Mouse (Mus musculus): ENCODE data around the gene Aig1. TPM values are rescaled to one million over a fixed set of nuclear protein-coding genes. Genes with fewer than 3 reads are reported as not detected.

Gene Aig1
- polyA plus RNA-seq, 1 experiment from 2014 or later: 37.5 TPM

DNA sequence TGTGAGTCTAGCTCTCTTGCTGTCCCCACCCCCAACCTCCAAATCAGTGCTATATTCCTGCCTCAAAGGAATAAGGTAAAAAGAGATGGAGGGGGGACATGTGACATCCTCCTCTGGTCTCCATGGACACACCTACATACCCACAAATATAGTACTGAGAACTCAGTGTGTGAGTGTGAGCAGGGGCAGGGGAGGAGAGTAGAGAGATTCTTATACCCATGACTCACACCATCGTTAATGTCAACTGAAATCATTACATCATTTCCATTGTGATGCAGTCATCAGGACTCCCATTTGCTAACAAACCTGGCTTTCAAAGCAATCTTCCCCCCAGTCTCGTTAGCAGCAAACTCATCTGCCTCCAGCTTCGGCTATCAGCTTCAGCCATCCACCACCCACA is 92.8 kb downstream of the Aig1 start:
- Histone ChIP-seq H3K4me3 (ENCODE audit: low read depth, low read length) (no peak overlapping the region), H3K4me2 (replicated peaks; ENCODE audit: low read depth, low read length) (no peak overlapping the region), H3K9ac (ENCODE audit: low read depth, low read length) (no peak overlapping the region), H3K9me3 (ENCODE audit: control insufficient read depth, low read length) (no peaks in the 10 kb centered on the region), H3K27ac (ENCODE audit: low read depth, low read length) (no peak overlapping the region), H3K36me3 (ENCODE audit: control insufficient read depth, insufficient read depth, low read length) (no peaks in the 10 kb centered on the region), H3K27me3 (ENCODE audit: control insufficient read depth, insufficient read depth, low read length) (no peaks in the 10 kb centered on the region), H3K4me1 (replicated peaks; ENCODE audit: control insufficient read depth, insufficient read depth, low read length) (no peaks in the 10 kb centered on the region)
- DNase-seq (ENCODE audit: low spot score): no peak
- WGBS: 86% methylated on average over 3 of the region's 3 CpGs
- ATAC-seq (ENCODE audit: low FRiP score): no peak

DNA sequence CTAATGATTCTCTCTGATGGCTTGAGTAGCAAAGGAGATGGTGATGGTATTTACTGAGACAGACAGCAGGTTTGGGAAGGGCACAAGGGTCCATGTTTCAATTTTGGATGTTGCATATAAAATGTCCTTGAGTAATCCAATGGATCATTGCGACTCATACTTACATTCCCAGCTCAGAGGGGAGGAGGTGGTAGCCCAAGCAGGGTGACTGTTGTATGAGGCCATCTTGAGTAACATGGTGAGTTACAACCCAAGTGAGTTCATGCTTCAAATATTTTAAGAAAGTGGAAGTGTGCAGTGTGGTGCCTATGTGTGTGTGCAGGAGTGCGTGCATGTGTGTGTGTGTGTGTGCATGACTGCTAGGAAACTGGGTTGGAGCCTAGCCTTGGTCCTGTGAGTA is 93.4 kb downstream of the Aig1 start:
- no peak overlapping the region for H3K4me2 ChIP-seq (replicated peaks; ENCODE audit: low read depth, low read length)
- WGBS: 95% methylated on average over 2 of the region's 2 CpGs
- no peaks in the 10 kb centered on the region for H3K4me1 ChIP-seq (replicated peaks; ENCODE audit: control insufficient read depth, insufficient read depth, low read length)
- ATAC-seq (ENCODE audit: low FRiP score) (no peak), DNase-seq (ENCODE audit: low spot score) (no peak)
- H3K36me3 ChIP-seq (ENCODE audit: control insufficient read depth, insufficient read depth, low read length): no peaks in the 10 kb centered on the region
- no peak overlapping the region for H3K9ac ChIP-seq (ENCODE audit: low read depth, low read length)
- H3K27ac ChIP-seq (ENCODE audit: low read depth, low read length): no peak overlapping the region
- H3K9me3 ChIP-seq (ENCODE audit: control insufficient read depth, low read length): no peaks in the 10 kb centered on the region
- H3K4me3 ChIP-seq (ENCODE audit: low read depth, low read length): no peak overlapping the region
- H3K27me3 ChIP-seq (ENCODE audit: control insufficient read depth, insufficient read depth, low read length): no peaks in the 10 kb centered on the region

DNA sequence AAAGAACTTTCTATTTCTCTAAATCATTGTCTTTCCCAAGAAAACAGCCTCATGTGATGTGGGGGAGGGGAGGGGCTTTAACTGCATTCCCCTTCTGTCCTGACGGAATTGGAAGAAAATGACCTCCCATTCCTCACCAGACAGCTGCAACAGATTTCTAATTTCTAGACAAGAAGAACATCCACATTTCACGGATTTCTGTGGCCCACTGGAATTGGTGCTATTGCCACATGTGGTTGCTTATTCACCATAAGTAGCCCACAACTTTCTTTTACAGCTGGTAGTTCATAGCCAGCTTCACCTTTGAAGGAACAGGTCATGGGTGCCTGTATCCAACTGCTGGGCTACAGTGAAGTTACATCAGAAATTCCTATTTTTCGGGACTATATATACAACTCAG is 93.9 kb downstream of the Aig1 start:
- Histone ChIP-seq H3K4me2 (replicated peaks; ENCODE audit: low read depth, low read length) (no peak overlapping the region), H3K4me3 (ENCODE audit: low read depth, low read length) (no peak overlapping the region), H3K9ac (ENCODE audit: low read depth, low read length) (no peak overlapping the region), H3K27ac (ENCODE audit: low read depth, low read length) (no peak overlapping the region), H3K4me1 (replicated peaks; ENCODE audit: control insufficient read depth, insufficient read depth, low read length) (no peaks in the 10 kb centered on the region), H3K27me3 (ENCODE audit: control insufficient read depth, insufficient read depth, low read length) (no peaks in the 10 kb centered on the region), H3K9me3 (ENCODE audit: control insufficient read depth, low read length) (no peaks in the 10 kb centered on the region), H3K36me3 (ENCODE audit: control insufficient read depth, insufficient read depth, low read length) (no peaks in the 10 kb centered on the region)
- 95% methylated on average over 3 of the region's 3 CpGs for WGBS
- DNase-seq (ENCODE audit: low spot score): no peak
- ATAC-seq (ENCODE audit: low FRiP score): no peak

DNA sequence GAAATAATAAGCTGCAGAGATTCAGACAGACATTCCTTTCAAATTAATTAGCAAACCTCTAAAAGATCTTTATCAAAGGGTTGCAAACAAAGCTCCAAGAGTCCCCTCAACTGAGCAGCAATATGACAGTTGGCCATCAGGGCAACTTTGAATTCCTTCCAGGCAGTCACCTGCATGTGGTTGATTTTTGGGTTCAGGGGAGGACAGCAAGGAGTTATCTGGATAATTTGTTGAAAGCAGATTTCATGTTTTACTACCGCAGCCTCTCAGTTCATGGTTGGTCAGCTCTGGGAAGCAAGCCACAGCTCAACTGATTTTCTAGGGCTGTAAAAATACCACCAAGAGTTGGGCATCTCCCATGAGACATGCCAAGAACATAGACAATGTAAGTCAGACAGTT is 98.1 kb downstream of the Aig1 start:
- ATAC-seq (ENCODE audit: low FRiP score) (no peak), DNase-seq (ENCODE audit: low spot score) (no peak)
- 94% methylated on average over 1 of the region's 1 CpGs for WGBS
- no peak overlapping the region for H3K27ac ChIP-seq (ENCODE audit: low read depth, low read length)
- H3K27me3 ChIP-seq (ENCODE audit: control insufficient read depth, insufficient read depth, low read length): no peaks in the 10 kb centered on the region
- H3K4me2 ChIP-seq (replicated peaks; ENCODE audit: low read depth, low read length): no peak overlapping the region
- no peak overlapping the region for H3K9ac ChIP-seq (ENCODE audit: low read depth, low read length)
- no peaks in the 10 kb centered on the region for H3K9me3 ChIP-seq (ENCODE audit: control insufficient read depth, low read length)
- H3K4me1 ChIP-seq (replicated peaks; ENCODE audit: control insufficient read depth, insufficient read depth, low read length): no peaks in the 10 kb centered on the region
- H3K4me3 ChIP-seq (ENCODE audit: low read depth, low read length): no peak overlapping the region
- no peaks in the 10 kb centered on the region for H3K36me3 ChIP-seq (ENCODE audit: control insufficient read depth, insufficient read depth, low read length)

DNA sequence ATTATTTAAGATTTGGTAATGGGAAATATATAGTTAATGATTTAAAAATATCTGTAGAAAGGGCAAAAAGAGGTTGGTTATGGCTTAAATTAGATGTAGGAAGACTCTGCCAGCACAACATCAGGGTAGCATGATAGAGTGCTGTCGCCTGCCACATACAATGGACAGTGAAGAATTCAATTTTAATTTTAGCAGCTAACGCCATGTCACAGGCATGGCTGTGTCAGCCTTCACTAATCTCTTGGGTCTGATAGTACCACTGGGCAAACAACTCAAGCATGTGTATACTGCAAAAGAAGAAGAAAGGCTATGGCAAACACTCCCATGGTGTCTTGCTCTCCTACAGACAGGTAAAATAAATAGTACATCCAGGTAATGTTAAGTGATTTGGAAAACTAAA is 99.0 kb downstream of the Aig1 start:
- WGBS: 92% methylated on average over 2 of the region's 2 CpGs
- Histone ChIP-seq H3K4me2 (replicated peaks; ENCODE audit: low read depth, low read length) (no peak overlapping the region), H3K9me3 (ENCODE audit: control insufficient read depth, low read length) (no peaks in the 10 kb centered on the region), H3K9ac (ENCODE audit: low read depth, low read length) (no peak overlapping the region), H3K4me1 (replicated peaks; ENCODE audit: control insufficient read depth, insufficient read depth, low read length) (no peaks in the 10 kb centered on the region), H3K27me3 (ENCODE audit: control insufficient read depth, insufficient read depth, low read length) (no peaks in the 10 kb centered on the region), H3K36me3 (ENCODE audit: control insufficient read depth, insufficient read depth, low read length) (no peaks in the 10 kb centered on the region), H3K27ac (ENCODE audit: low read depth, low read length) (no peak overlapping the region), H3K4me3 (ENCODE audit: low read depth, low read length) (no peak overlapping the region)
- DNase-seq (ENCODE audit: low spot score) (no peak), ATAC-seq (ENCODE audit: low FRiP score) (no peak)

DNA sequence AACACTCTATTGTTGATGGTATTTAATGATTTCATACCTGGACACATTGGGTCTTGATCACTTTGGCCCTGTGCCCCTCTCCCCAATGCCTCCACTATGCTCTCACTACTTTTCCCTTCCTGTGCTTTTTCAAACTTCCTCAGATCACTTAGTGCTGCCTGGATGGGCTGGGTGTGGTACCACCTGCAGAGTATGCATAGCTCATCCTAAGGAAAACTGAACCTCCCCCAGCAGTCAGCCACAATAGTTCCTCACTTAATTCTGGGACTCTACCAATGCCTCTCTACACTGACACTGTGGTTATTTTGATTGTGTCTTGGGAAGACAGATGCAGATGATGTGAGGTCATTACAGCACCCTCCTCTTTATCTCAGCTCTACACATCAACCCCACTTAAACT is 99.9 kb downstream of the Aig1 start:
- Histone ChIP-seq H3K4me1 (replicated peaks; ENCODE audit: control insufficient read depth, insufficient read depth, low read length) (no peaks in the 10 kb centered on the region), H3K36me3 (ENCODE audit: control insufficient read depth, insufficient read depth, low read length) (no peaks in the 10 kb centered on the region)

DNA sequence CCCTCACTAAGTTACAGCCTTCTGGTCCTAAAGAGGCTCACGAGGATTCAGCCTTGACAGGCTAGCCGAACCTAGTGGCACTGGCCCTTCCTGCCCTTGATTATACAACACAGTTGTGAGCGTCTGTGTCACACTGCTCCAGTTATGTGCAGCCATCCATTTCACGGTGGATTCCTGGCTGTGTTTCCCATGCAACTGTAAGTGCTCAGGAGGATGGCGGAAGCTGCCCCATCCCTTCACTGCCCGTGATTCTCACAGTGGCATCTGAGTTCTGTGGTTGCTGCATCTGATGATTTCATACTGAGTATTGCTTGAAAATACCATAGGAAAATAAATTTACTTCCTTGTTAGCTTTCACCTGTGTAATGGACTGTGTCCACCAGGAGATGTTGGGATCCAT is 101.7 kb downstream of the Aig1 start:
- Histone ChIP-seq H3K27me3 (ENCODE audit: control insufficient read depth, insufficient read depth, low read length) (no peaks in the 10 kb centered on the region), H3K27ac (ENCODE audit: low read depth, low read length) (no peak overlapping the region), H3K36me3 (ENCODE audit: control insufficient read depth, insufficient read depth, low read length) (no peaks in the 10 kb centered on the region), H3K4me2 (replicated peaks; ENCODE audit: low read depth, low read length) (no peak overlapping the region), H3K4me1 (replicated peaks; ENCODE audit: control insufficient read depth, insufficient read depth, low read length) (no peaks in the 10 kb centered on the region), H3K9ac (ENCODE audit: low read depth, low read length) (no peak overlapping the region), H3K4me3 (ENCODE audit: low read depth, low read length) (no peak overlapping the region), H3K9me3 (ENCODE audit: control insufficient read depth, low read length) (no peaks in the 10 kb centered on the region)
- WGBS: 75% methylated on average over 6 of the region's 6 CpGs
- DNase-seq (ENCODE audit: low spot score) (no peak), ATAC-seq (ENCODE audit: low FRiP score) (no peak)

More for the DNA sequence above, 99.9 kb downstream of the Aig1 start:
- Histone ChIP-seq H3K9ac (ENCODE audit: low read depth, low read length) (no peak overlapping the region), H3K4me3 (ENCODE audit: low read depth, low read length) (no peak overlapping the region), H3K27me3 (ENCODE audit: control insufficient read depth, insufficient read depth, low read length) (no peaks in the 10 kb centered on the region), H3K4me2 (replicated peaks; ENCODE audit: low read depth, low read length) (no peak overlapping the region), H3K9me3 (ENCODE audit: control insufficient read depth, low read length) (no peaks in the 10 kb centered on the region), H3K27ac (ENCODE audit: low read depth, low read length) (no peak overlapping the region)
- ATAC-seq (ENCODE audit: low FRiP score) (no peak), DNase-seq (ENCODE audit: low spot score) (no peak)

DNA sequence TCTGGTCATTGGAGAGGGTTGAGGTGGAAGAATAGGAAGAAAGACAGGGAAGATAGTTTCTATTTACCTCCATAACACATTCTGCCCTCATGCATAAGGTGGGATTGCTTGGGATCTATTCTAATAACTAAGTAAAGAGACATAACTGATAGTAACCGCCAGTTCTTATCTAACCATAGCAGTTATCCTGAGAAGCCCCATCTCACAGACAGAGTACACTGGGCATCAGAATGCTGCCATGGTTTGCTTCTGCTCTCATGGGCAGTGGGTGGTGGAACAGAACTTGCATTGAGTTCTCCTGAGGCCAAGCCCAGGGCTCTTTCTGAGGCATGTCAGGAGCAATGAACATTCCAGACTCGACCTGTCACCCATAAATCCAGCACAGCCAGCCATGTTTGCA is 105.6 kb downstream of the Aig1 start:
- no peaks in the 10 kb centered on the region for H3K4me1 ChIP-seq (replicated peaks; ENCODE audit: control insufficient read depth, insufficient read depth, low read length)
- WGBS: 88% methylated on average over 2 of the region's 2 CpGs
- H3K27me3 ChIP-seq (ENCODE audit: control insufficient read depth, insufficient read depth, low read length): no peaks in the 10 kb centered on the region
- H3K9ac ChIP-seq (ENCODE audit: low read depth, low read length): no peak overlapping the region
- no peak overlapping the region for H3K4me3 ChIP-seq (ENCODE audit: low read depth, low read length)
- H3K4me2 ChIP-seq (replicated peaks; ENCODE audit: low read depth, low read length): no peak overlapping the region
- DNase-seq (ENCODE audit: low spot score): no peak
- H3K27ac ChIP-seq (ENCODE audit: low read depth, low read length): no peak overlapping the region
- ATAC-seq (ENCODE audit: low FRiP score): no peak
- no peaks in the 10 kb centered on the region for H3K36me3 ChIP-seq (ENCODE audit: control insufficient read depth, insufficient read depth, low read length)
- no peaks in the 10 kb centered on the region for H3K9me3 ChIP-seq (ENCODE audit: control insufficient read depth, low read length)

DNA sequence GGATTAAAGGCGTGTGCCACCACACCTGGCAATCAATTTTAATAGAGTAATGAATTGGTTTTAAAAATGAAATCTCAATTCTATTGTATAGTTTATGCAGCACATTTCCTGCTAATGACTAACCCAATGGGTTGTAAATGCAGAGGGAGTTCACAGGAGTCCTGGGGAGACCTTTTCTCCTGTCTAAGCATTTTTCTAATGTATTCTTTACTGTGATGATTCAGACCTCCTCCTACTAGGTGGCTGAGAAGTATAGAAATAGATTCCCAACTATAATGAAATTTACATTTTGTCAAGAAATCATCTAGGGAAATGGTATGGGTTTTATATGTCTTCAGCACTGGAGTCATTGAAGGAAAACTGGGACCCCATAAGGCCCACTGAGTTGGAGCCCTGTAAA is 114.1 kb downstream of the Aig1 start:
- no peak overlapping the region for H3K4me2 ChIP-seq (replicated peaks; ENCODE audit: low read depth, low read length)
- no peaks in the 10 kb centered on the region for H3K9me3 ChIP-seq (ENCODE audit: control insufficient read depth, low read length)
- ATAC-seq (ENCODE audit: low FRiP score) (no peak), DNase-seq (ENCODE audit: low spot score) (no peak)
- no peak overlapping the region for H3K9ac ChIP-seq (ENCODE audit: low read depth, low read length)
- no peaks in the 10 kb centered on the region for H3K36me3 ChIP-seq (ENCODE audit: control insufficient read depth, insufficient read depth, low read length)
- H3K27ac ChIP-seq (ENCODE audit: low read depth, low read length): no peak overlapping the region
- H3K4me3 ChIP-seq (ENCODE audit: low read depth, low read length): no peak overlapping the region
- WGBS: 100% methylated on average over 1 of the region's 1 CpGs
- H3K27me3 ChIP-seq (ENCODE audit: control insufficient read depth, insufficient read depth, low read length): no peaks in the 10 kb centered on the region
- no peaks in the 10 kb centered on the region for H3K4me1 ChIP-seq (replicated peaks; ENCODE audit: control insufficient read depth, insufficient read depth, low read length)
